Mouse (Mus musculus) retina, postnatal 7 days (tissue): ENCODE measurements at regions not wholly inside any gene's neighbourhood (a gene's known extent, or its start where the extent isn't known, plus 50 kb on each side); places are given as distances from the start of the nearest gene placed in this dataset.
"Not testable (repeated sequence)": the region's sequence is repeated elsewhere in the genome, so short reads cannot be mapped to it uniquely, and the experiment has no call there.

Experiments
- DNase-seq: peaks from one replicate; pipeline ENCODE4 v3.0.0-alpha.2; 2012; ENCODE audit warnings: low read depth, low spot score

DNA sequence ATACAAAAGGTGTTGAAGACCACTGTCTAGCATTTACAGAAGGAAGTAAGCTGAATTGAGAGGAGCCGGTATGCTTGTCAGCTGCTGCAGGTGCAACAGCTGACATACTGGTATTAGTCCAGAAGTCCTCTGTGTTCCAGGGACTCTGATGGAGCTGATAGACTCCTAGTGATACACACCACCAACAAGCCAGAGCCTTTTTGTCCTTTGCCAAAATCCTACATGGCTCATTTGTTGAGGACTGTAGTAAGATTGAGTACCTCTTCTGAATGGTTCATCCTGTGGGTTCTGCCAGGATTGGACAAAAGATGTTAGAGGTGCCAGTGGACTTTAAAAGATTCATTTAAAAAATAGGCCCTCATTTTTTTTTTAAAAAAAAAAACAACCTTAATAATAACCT, 129.4 kb upstream of the Tmem185a start:
- DNase-seq = no peak

DNA sequence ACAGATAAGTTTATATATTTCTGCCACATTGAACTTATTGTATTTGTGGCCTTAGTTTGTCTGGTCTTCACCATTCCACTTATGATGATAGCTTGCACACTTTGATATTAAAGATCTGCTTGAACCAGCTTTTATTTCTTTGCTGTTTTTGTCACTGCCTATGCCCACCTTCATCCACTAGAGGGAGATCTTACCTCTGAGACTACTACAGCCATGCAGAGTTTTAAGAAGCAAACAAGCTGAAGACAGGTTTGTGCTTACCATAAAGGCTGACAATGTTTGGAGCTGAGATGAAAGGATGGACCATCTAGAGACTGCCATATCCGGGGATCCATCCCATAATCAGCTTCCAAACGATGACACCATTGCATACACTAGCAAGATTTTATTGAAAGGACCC, 105.4 kb upstream of the Tmem185a start:
- DNase-seq = peak; percentile 11

- DNase-seq = no peak
Observed at GRCm38 (mm10) chrX:70580171-70580570, 103.2 kb upstream of the Tmem185a start.

- not testable (repeated sequence) for DNase-seq
Observed at GRCm38 (mm10) chrX:70574243-70574642, 97.3 kb upstream of the Tmem185a start.

DNA sequence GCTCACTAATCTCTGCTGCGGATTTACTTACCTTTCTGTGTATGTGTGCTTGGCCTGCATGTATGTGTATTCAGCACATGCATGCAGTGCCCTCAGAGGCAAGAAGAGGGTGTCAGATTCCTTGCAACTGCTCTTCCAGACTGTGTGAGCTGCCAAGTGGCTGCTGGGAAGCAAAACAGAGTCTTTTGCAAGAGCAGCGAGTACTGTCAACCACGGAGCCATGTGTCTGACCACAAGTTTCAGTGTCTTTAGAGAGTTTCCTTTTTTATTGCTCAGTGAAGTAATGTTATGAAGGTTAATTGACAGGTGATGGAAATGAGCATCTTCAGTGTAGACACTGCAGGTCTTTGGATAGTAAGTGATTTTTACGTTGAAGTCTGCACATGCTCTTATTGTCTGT, 93.6 kb upstream of the Tmem185a start:
- not testable (repeated sequence) for DNase-seq

GRCm38 (mm10) chrX:70569339-70569979, 92.5 kb upstream of the Tmem185a start:
- not testable (repeated sequence) for DNase-seq
